Mouse (Mus musculus): ENCODE measurements around the gene Tmem147.
"Not testable (repeated sequence)": the region's sequence is repeated elsewhere in the genome, so short reads cannot be mapped to it uniquely, and the experiment has no call there.

The Tmem147 gene

DNA sequence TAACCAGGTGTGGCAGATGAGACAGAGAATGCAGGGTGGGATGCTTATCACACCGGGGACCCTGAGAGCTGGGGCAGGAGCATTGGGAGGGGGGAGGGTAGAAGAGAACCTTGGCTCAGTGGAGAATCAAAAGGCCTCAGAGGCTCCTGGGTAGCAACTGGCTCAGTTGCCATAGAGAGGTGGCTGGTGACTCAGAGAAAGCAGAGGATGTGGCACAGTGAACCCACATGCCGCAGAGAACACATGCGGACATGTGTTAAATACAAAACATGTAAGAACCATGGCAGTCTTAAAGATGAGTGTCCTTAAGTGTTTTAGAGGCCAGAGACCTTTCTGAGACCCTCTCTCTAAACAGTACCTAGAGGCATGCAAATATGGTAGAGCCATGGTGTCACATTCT lies 6.9 kb upstream of the Tmem147 start:
- Histone ChIP-seq H3K4me3 (replicated peaks; ENCODE audit: low read length) (no peak overlapping the region), H3K4me1 (replicated peaks; ENCODE audit: low read depth, low read length) (peaks cover 9% of the 10 kb centered on the region; the same call in 1 of the 2 replicates), H3K27me3 (ENCODE audit: insufficient read depth, low read length) (no peaks in the 10 kb centered on the region), H3K36me3 (ENCODE audit: insufficient read depth, low read length) (peaks cover 57% of the 10 kb centered on the region), H3K9me3 (ENCODE audit: low read length) (no peaks in the 10 kb centered on the region)
- TF ChIP-seq NANOG (IDR thresholded peaks at IDR 0.05; ENCODE audit: borderline replicate concordance, low read length), result no peak
- peak; percentile 27; the same call in 1 of the 2 replicates for TF ChIP-seq CTCF (conservative IDR thresholded peaks at IDR 0.05; ENCODE audit: low read length)
- no peak for TF ChIP-seq POU5F1 (IDR thresholded peaks at IDR 0.05; ENCODE audit: borderline replicate concordance, low read length)

GRCm38 (mm10) chr7:30730064-30730722 lies 853 bp upstream of the Tmem147 start:
- H3K36me3 ChIP-seq (ENCODE audit: insufficient read depth, low read length), result peaks cover 72% of the 10 kb centered on the region
- peaks cover 33% of the 10 kb centered on the region for H3K4me1 ChIP-seq (replicated peaks; ENCODE audit: low read depth, low read length)
- not testable (repeated sequence) for H3K27me3 ChIP-seq (ENCODE audit: insufficient read depth, low read length); H3K9me3 ChIP-seq (ENCODE audit: low read length)
- H3K4me3 ChIP-seq (replicated peaks; ENCODE audit: low read length), result peak overlapping the region; percentile 89

DNA sequence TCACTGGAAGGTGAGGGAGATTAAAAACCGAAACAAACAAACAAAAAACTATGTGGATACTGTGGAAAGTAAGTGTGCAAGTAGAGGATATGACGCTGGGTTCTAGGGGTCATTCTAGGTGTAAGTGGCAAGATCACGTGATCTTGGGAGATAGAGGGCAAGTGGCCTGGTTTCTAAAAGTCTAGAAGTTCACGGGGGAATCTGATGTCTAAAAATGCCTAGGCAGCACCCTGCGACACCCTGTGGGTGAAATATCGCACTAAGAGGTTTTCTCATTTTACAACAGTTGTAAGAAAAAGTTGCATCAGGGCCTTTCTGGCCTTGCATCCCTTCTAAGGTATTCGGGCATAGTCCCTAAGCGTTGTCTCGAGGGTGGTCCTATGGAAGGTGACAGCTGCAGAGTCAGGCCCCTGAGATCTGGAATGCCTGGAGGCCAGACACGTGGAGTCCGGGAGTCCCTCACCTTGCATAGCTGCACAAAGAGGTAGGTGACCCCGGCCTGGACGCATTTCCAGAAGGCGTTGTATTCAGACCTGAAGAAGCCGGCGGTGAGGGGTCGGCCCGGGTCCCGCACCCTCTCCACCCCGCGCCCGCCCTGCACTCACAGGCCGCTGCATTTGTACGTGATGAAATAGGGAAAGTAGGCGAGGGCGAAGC lies 473 bp downstream of the Tmem147 start:
- no peaks in the 10 kb centered on the region for H3K9me3 ChIP-seq (ENCODE audit: low read length)
- peak overlapping the region; percentile 89 for H3K4me3 ChIP-seq (replicated peaks; ENCODE audit: low read length)
- H3K27me3 ChIP-seq (ENCODE audit: insufficient read depth, low read length), result no peaks in the 10 kb centered on the region
- peaks cover 63% of the 10 kb centered on the region for H3K36me3 ChIP-seq (ENCODE audit: insufficient read depth, low read length)
- TF ChIP-seq CTCF (conservative IDR thresholded peaks at IDR 0.05; ENCODE audit: low read length), result no peak
- TF ChIP-seq POU5F1 (IDR thresholded peaks at IDR 0.05; ENCODE audit: borderline replicate concordance, low read length), result no peak
- TF ChIP-seq NANOG (IDR thresholded peaks at IDR 0.05; ENCODE audit: borderline replicate concordance, low read length), result no peak
- peaks cover 41% of the 10 kb centered on the region for H3K4me1 ChIP-seq (replicated peaks; ENCODE audit: low read depth, low read length)

- Histone ChIP-seq H3K4me1 (replicated peaks; ENCODE audit: low read depth, low read length) (peaks cover 41% of the 10 kb centered on the region), H3K36me3 (ENCODE audit: insufficient read depth, low read length) (peaks cover 57% of the 10 kb centered on the region)
- TF ChIP-seq CTCF (conservative IDR thresholded peaks at IDR 0.05; ENCODE audit: low read length), result no peak
- TF ChIP-seq POU5F1 (IDR thresholded peaks at IDR 0.05; ENCODE audit: borderline replicate concordance, low read length), result no peak
- TF ChIP-seq NANOG (IDR thresholded peaks at IDR 0.05; ENCODE audit: borderline replicate concordance, low read length), result no peak
These were observed 1.1 kb downstream of the Tmem147 start for GRCm38 (mm10) chr7:30728214-30728613.

DNA sequence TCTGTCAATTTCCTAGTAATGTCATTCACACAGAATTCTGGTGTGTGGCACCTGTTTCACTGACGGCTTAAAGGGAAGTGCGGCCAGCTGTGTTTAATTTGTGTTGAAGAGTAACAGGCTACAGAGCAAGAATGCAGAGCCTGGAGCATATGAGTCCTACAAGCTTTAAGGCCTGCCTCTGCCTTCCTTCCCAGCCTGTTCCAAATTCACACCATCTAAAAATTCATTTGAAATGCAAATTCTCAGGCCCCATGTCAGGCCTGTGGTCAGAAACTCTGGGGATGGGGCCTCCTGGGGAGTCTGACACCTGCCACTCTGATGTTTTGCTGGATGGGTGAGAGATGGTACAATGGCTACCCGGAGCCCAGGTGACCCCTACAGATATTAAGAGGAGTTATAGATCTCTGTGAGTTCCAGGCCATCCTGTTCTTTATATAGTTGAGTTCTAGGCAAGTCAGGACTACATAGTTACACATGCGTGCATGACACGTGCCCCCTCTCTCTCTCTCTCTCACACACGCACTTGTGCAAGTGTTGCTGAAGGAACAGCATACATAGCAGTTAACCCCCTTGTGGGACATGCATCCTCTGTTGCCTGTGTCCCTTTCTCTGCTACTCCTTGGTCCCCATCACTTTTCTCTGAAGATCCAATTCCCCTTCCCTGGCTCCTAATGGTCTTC lies 5.9 kb downstream of the Tmem147 start:
- H3K4me1 ChIP-seq (replicated peaks; ENCODE audit: low read depth, low read length), result peaks cover 27% of the 10 kb centered on the region
- TF ChIP-seq NANOG (IDR thresholded peaks at IDR 0.05; ENCODE audit: borderline replicate concordance, low read length) (no peak), CTCF (conservative IDR thresholded peaks at IDR 0.05; ENCODE audit: low read length) (no peak)

More at GRCm38 (mm10) chr7:30728214-30728613, 1.1 kb downstream of the Tmem147 start:
- Histone ChIP-seq H3K9me3 (ENCODE audit: low read length) (no peaks in the 10 kb centered on the region), H3K27me3 (ENCODE audit: insufficient read depth, low read length) (no peaks in the 10 kb centered on the region), H3K4me3 (replicated peaks; ENCODE audit: low read length) (peak overlapping the region; percentile 89)

GRCm38 (mm10) chr7:30721286-30721685 lies 8.1 kb downstream of the Tmem147 start:
- Histone ChIP-seq H3K4me3 (replicated peaks; ENCODE audit: low read length) (no peak overlapping the region), H3K9me3 (ENCODE audit: low read length) (no peaks in the 10 kb centered on the region), H3K27me3 (ENCODE audit: insufficient read depth, low read length) (peaks cover 33% of the 10 kb centered on the region), H3K36me3 (ENCODE audit: insufficient read depth, low read length) (peaks cover 12% of the 10 kb centered on the region), H3K4me1 (replicated peaks; ENCODE audit: low read depth, low read length) (peaks cover 34% of the 10 kb centered on the region)
- TF ChIP-seq NANOG (IDR thresholded peaks at IDR 0.05; ENCODE audit: borderline replicate concordance, low read length), result no peak
- TF ChIP-seq POU5F1 (IDR thresholded peaks at IDR 0.05; ENCODE audit: borderline replicate concordance, low read length), result no peak
- TF ChIP-seq CTCF (conservative IDR thresholded peaks at IDR 0.05; ENCODE audit: low read length), result no peak

More for the DNA sequence above, 5.9 kb downstream of the Tmem147 start:
- no peaks in the 10 kb centered on the region for H3K9me3 ChIP-seq (ENCODE audit: low read length)
- H3K27me3 ChIP-seq (ENCODE audit: insufficient read depth, low read length), result peaks cover 16% of the 10 kb centered on the region
- H3K36me3 ChIP-seq (ENCODE audit: insufficient read depth, low read length), result peaks cover 30% of the 10 kb centered on the region
- H3K4me3 ChIP-seq (replicated peaks; ENCODE audit: low read length), result no peak overlapping the region

DNA sequence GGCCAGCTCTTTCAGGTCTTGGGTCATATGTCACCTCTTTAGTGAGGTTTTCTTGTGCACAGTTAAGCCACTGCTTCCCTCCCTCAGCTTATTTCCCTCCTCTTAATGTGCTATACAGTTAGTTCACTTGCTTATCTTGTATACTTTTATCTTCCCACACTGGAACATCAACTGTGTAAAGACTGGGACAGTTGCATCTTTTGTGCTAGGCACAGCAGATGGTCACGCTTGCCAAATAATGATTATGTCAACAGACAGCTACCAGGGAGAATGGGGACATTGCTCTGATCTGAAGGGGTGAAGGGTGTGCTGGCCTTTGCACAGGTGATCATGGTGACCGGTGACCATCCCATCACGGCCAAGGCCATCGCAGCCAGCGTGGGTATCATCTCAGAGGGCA lies 9.7 kb downstream of the Tmem147 start:
- Histone ChIP-seq H3K27me3 (ENCODE audit: insufficient read depth, low read length) (peaks cover 50% of the 10 kb centered on the region), H3K4me3 (replicated peaks; ENCODE audit: low read length) (no peak overlapping the region), H3K4me1 (replicated peaks; ENCODE audit: low read depth, low read length) (peaks cover 31% of the 10 kb centered on the region), H3K36me3 (ENCODE audit: insufficient read depth, low read length) (no peaks in the 10 kb centered on the region; the same call in 1 of the 2 replicates), H3K9me3 (ENCODE audit: low read length) (no peaks in the 10 kb centered on the region)
- no peak for TF ChIP-seq POU5F1 (IDR thresholded peaks at IDR 0.05; ENCODE audit: borderline replicate concordance, low read length)
- no peak for TF ChIP-seq CTCF (conservative IDR thresholded peaks at IDR 0.05; ENCODE audit: low read length)
- no peak for TF ChIP-seq NANOG (IDR thresholded peaks at IDR 0.05; ENCODE audit: borderline replicate concordance, low read length)

GRCm38 (mm10) chr7:30717716-30718046 lies 11.7 kb downstream of the Tmem147 start:
- H3K4me1 ChIP-seq (replicated peaks; ENCODE audit: low read depth, low read length), result peaks cover 28% of the 10 kb centered on the region
- H3K36me3 ChIP-seq (ENCODE audit: insufficient read depth, low read length), result no peaks in the 10 kb centered on the region
- peak overlapping the region; percentile 83 for H3K4me3 ChIP-seq (replicated peaks; ENCODE audit: low read length)
- peaks cover 65% of the 10 kb centered on the region for H3K27me3 ChIP-seq (ENCODE audit: insufficient read depth, low read length)
- no peak for TF ChIP-seq NANOG (IDR thresholded peaks at IDR 0.05; ENCODE audit: borderline replicate concordance, low read length)
- no peak for TF ChIP-seq CTCF (conservative IDR thresholded peaks at IDR 0.05; ENCODE audit: low read length)
- no peak for TF ChIP-seq POU5F1 (IDR thresholded peaks at IDR 0.05; ENCODE audit: borderline replicate concordance, low read length)
- no peaks in the 10 kb centered on the region for H3K9me3 ChIP-seq (ENCODE audit: low read length)
